Mouse (Mus musculus) 3134 (cell line): Measurements from ENCODE around the gene Mlycd.
"Not testable (repeated sequence)": the region's sequence is repeated elsewhere in the genome, so short reads cannot be mapped to it uniquely, and the experiment has no call there.

Experiments used
- DNase-seq: peaks from one replicate; pipeline ENCODE4 v3.0.0-alpha.2; 2011; ENCODE audit warnings: low spot score; ENCODE audit not compliant: insufficient read length; ENCODE audit errors: extremely low read depth

The Mlycd gene

GRCm38 (mm10) chr8:119394524-119395026 lies at the start of gene Mlycd:
Mlycd (plus strand) TSS chr8:119394878.
- DNase-seq, result peak; percentile 79

GRCm38 (mm10) chr8:119345029-119345682 lies 49.5 kb upstream of the Mlycd start:
- peak; percentile 15 for DNase-seq

- peak; percentile 32 for DNase-seq
Observed at GRCm38 (mm10) chr8:119345683-119346075, 49.0 kb upstream of the Mlycd start.

GRCm38 (mm10) chr8:119351647-119352046 lies 43.0 kb upstream of the Mlycd start:
- DNase-seq, result no peak

GRCm38 (mm10) chr8:119352977-119353658 lies 41.6 kb upstream of the Mlycd start:
- DNase-seq, result no peak

GRCm38 (mm10) chr8:119353659-119354023 lies 41.0 kb upstream of the Mlycd start:
- DNase-seq, result no peak

- not testable (repeated sequence) for DNase-seq
Observed at GRCm38 (mm10) chr8:119356631-119357030, 38.0 kb upstream of the Mlycd start.

GRCm38 (mm10) chr8:119358175-119358574 lies 36.5 kb upstream of the Mlycd start:
- no peak for DNase-seq

- DNase-seq, result peak; percentile 56
Observed at GRCm38 (mm10) chr8:119358836-119359235, 35.8 kb upstream of the Mlycd start.

- no peak for DNase-seq
Observed at GRCm38 (mm10) chr8:119360686-119361295, 33.9 kb upstream of the Mlycd start.

- DNase-seq, result not testable (repeated sequence)
Observed at GRCm38 (mm10) chr8:119374716-119375115, 20.0 kb upstream of the Mlycd start.

GRCm38 (mm10) chr8:119378476-119378875 lies 16.2 kb upstream of the Mlycd start:
- DNase-seq, result no peak

- no peak for DNase-seq
Observed at GRCm38 (mm10) chr8:119380619-119381018, 14.1 kb upstream of the Mlycd start.

GRCm38 (mm10) chr8:119384478-119384877 lies 10.2 kb upstream of the Mlycd start:
- DNase-seq, result no peak

GRCm38 (mm10) chr8:119385854-119386253 lies 8.8 kb upstream of the Mlycd start:
- no peak for DNase-seq

GRCm38 (mm10) chr8:119386988-119387387 lies 7.7 kb upstream of the Mlycd start:
- no peak for DNase-seq

GRCm38 (mm10) chr8:119394097-119394496 lies 581 bp upstream of the Mlycd start:
- DNase-seq, result no peak

GRCm38 (mm10) chr8:119395072-119395950 lies 633 bp downstream of the Mlycd start:
- no peak for DNase-seq

GRCm38 (mm10) chr8:119398558-119398957 lies 3.9 kb downstream of the Mlycd start:
- DNase-seq, result no peak

GRCm38 (mm10) chr8:119399255-119399654 lies 4.6 kb downstream of the Mlycd start:
- DNase-seq, result no peak
